Mouse (Mus musculus): ENCODE data around the gene Slc39a11. TPM values are rescaled to one million over a fixed set of nuclear protein-coding genes. Genes with fewer than 3 reads are reported as not detected.
A peak's percentile ranks its signal among the peaks of the same experiment; 100 is the strongest.

Gene Slc39a11
- polyA plus RNA-seq, 1 experiment from 2014 or later: 21.8 TPM

- DNase-seq (peak; percentile 20), ATAC-seq (ENCODE audit: insufficient read depth) (no peak)
- H3K4me3 ChIP-seq (ENCODE audit: low read depth, low read length): no peak overlapping the region
- peaks cover 12% of the 10 kb centered on the region for H3K4me1 ChIP-seq (ENCODE audit: insufficient read depth)
- peaks cover 48% of the 10 kb centered on the region for H3K36me3 ChIP-seq (ENCODE audit: insufficient read depth)
- 73% methylated on average over 2 of the region's 2 CpGs for WGBS
- no peaks in the 10 kb centered on the region for H3K9me3 ChIP-seq (ENCODE audit: low read depth, low read length)
- H3K4me2 ChIP-seq: no peak overlapping the region
- H3K9ac ChIP-seq: no peak overlapping the region
- no peak for TF ChIP-seq CTCF (IDR thresholded peaks at IDR 0.05; ENCODE audit: low read depth)
- H3K27ac ChIP-seq (ENCODE audit: low read depth): no peak overlapping the region
- H3K27me3 ChIP-seq (ENCODE audit: insufficient read depth, low read length): no peaks in the 10 kb centered on the region
These were observed 37.2 kb upstream of the Slc39a11 start for GRCm38 (mm10) chr11:113687031-113687430.

GRCm38 (mm10) chr11:113684707-113685426 lies 35.0 kb upstream of the Slc39a11 start:
- no peak for TF ChIP-seq CTCF (IDR thresholded peaks at IDR 0.05; ENCODE audit: low read depth)
- Histone ChIP-seq H3K4me3 (ENCODE audit: low read depth, low read length) (peak overlapping the region; percentile 93), H3K9ac (peak overlapping the region; percentile 87), H3K36me3 (ENCODE audit: insufficient read depth) (peaks cover 33% of the 10 kb centered on the region), H3K4me2 (peak overlapping the region; percentile 70), H3K27ac (ENCODE audit: low read depth) (0 out of 2 replicates have a peak overlapping the region, but pooled peaks have one; percentile 97), H3K27me3 (ENCODE audit: insufficient read depth, low read length) (no peaks in the 10 kb centered on the region), H3K9me3 (ENCODE audit: low read depth, low read length) (no peaks in the 10 kb centered on the region), H3K4me1 (ENCODE audit: insufficient read depth) (peaks cover 16% of the 10 kb centered on the region)
- DNase-seq: no peak
- no peak for ATAC-seq (ENCODE audit: insufficient read depth)
- WGBS: 39% methylated on average over 25 of the region's 25 CpGs

DNA sequence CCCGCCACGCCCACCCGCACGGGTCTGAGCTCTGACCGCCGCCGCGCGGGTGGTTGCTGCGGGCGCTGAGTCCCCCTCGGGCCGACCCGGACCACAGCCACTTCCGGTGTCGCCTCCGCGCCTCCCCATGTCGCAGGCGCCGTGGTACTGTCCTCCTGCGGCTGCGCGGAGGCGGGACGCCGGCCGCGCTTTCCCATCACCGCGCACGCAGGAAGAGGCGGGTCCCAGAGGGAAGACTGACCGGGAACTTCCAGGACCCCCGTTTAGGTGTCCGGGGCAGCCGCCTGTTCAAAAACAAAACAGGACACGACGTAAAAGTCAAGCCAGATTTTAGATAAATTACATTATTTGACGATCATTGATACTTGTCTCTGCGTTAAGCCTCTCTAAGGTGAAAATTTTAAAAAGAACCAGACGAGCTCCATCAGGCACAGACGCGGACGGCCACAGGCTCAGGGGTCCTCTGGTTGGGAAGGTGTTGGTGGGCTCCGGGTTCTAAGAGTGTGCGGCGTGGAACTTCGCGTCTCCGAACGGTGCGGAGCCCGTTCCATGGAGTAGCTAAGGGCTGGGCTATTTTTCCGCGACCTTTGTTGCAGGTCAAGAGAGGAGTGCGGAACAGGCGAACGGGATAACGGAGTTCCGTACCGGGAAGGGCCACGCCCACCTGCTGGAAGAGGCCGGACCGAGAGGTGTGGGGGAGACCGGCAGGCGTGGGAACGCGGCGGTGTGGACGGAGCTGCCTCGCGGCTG lies 34.3 kb upstream of the Slc39a11 start, which contains the start of the genes Fam104a and D11Wsu47e:
Gene Fam104a (minus strand): TSS at position 199 of the 750 bp plus-strand sequence.
Gene D11Wsu47e (plus strand): TSS at position 456 of the 750 bp plus-strand sequence.
- Histone ChIP-seq H3K9ac (peak within 1 kb of the TSS; percentile 87), H3K9me3 (ENCODE audit: low read depth, low read length) (no peaks in the 10 kb centered on the region), H3K27ac (ENCODE audit: low read depth) (peak within 1 kb of the TSS; percentile 97), H3K36me3 (ENCODE audit: insufficient read depth) (peaks cover 25% of the 10 kb centered on the region), H3K4me2 (peak within 1 kb of the TSS; percentile 70), H3K27me3 (ENCODE audit: insufficient read depth, low read length) (no peaks in the 10 kb centered on the region), H3K4me1 (ENCODE audit: insufficient read depth) (peaks cover 16% of the 10 kb centered on the region), H3K4me3 (ENCODE audit: low read depth, low read length) (peak within 1 kb of the TSS; percentile 93)
- no peak for TF ChIP-seq CTCF (IDR thresholded peaks at IDR 0.05; ENCODE audit: low read depth)
- DNase-seq (peak; percentile 98), ATAC-seq (ENCODE audit: insufficient read depth) (peak; percentile 96)
- under 1% methylated on average over 73 of the region's 73 CpGs for WGBS

DNA sequence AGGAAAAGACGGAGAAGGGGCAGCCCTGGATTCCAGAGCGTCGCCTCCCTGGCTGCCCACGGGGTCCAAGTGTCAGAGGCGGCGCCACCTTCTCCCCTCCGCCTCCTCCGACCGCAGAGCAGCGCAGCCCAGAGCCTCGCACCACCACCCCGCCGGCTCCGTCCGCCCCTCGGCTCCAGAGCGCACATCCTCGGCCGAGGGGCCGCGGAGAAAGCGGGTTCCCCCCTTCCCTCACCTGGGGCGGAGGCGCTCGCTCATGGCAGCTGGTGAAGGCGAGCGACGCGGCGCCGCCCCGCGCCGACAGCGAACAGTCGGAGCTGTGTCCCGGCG lies 33.7 kb upstream of the Slc39a11 start:
- under 1% methylated on average over 38 of the region's 38 CpGs for WGBS

DNA sequence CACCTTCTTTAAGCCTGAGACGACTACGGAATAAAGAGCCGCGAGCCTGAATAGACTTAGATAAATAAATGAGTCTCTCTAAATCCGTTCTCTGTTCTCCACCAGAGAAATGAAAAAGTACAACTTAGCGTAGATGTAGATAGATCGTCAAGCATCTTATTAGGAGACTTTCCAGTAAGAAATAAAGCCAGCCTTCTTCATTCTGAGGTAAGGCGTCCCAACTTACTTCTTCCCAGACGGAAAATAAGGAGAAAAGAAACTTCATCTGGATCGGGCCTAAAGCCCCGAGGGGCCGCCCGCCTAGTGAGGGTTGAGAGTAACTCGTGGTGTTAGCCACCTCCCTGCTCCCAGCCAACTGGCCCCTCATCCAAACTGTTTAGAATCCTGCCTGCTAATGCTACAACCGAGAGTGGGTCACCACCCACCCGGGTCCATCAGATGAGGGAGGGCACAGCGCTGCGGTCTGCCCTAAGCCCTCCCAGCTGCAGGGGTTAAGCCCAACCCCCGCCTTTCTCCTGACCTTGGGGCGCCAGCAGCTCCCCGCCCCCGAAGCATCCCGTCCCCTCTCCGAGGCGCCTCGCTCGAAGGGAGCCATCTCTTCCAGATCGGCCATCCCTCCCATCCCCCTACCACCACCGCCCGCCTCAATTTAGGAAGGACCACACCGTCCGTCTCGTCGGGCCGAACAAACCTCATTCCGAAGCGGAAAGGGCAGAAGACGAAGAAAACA lies 33.2 kb upstream of the Slc39a11 start:
- peak overlapping the region; percentile 70 for H3K4me2 ChIP-seq
- ATAC-seq (ENCODE audit: insufficient read depth): peak; percentile 48
- no peaks in the 10 kb centered on the region for H3K9me3 ChIP-seq (ENCODE audit: low read depth, low read length)
- no peaks in the 10 kb centered on the region for H3K27me3 ChIP-seq (ENCODE audit: insufficient read depth, low read length)
- peak overlapping the region; percentile 97 for H3K27ac ChIP-seq (ENCODE audit: low read depth)
- TF ChIP-seq CTCF (IDR thresholded peaks at IDR 0.05; ENCODE audit: low read depth): no peak
- H3K9ac ChIP-seq: peak overlapping the region; percentile 87
- under 1% methylated on average over 38 of the region's 38 CpGs for WGBS
- peak overlapping the region; percentile 93 for H3K4me3 ChIP-seq (ENCODE audit: low read depth, low read length)
- peak; percentile 68 for DNase-seq
- peaks cover 16% of the 10 kb centered on the region for H3K4me1 ChIP-seq (ENCODE audit: insufficient read depth)
- peaks cover 15% of the 10 kb centered on the region for H3K36me3 ChIP-seq (ENCODE audit: insufficient read depth)

More for the DNA sequence above, 33.7 kb upstream of the Slc39a11 start:
- no peak; the same call in 1 of the 2 replicates for ATAC-seq (ENCODE audit: insufficient read depth)
- no peaks in the 10 kb centered on the region for H3K9me3 ChIP-seq (ENCODE audit: low read depth, low read length)
- H3K36me3 ChIP-seq (ENCODE audit: insufficient read depth): peaks cover 20% of the 10 kb centered on the region
- H3K27ac ChIP-seq (ENCODE audit: low read depth): peak overlapping the region; percentile 97
- H3K9ac ChIP-seq: peak overlapping the region; percentile 87
- DNase-seq: no peak
- TF ChIP-seq CTCF (IDR thresholded peaks at IDR 0.05; ENCODE audit: low read depth): no peak
- H3K27me3 ChIP-seq (ENCODE audit: insufficient read depth, low read length): no peaks in the 10 kb centered on the region
- peaks cover 16% of the 10 kb centered on the region for H3K4me1 ChIP-seq (ENCODE audit: insufficient read depth)
- H3K4me2 ChIP-seq: peak overlapping the region; percentile 70
- peak overlapping the region; percentile 93 for H3K4me3 ChIP-seq (ENCODE audit: low read depth, low read length)

GRCm38 (mm10) chr11:113681979-113682378 lies 32.1 kb upstream of the Slc39a11 start:
- H3K4me3 ChIP-seq (ENCODE audit: low read depth, low read length): peak overlapping the region; percentile 93
- no peaks in the 10 kb centered on the region for H3K9me3 ChIP-seq (ENCODE audit: low read depth, low read length)
- H3K36me3 ChIP-seq (ENCODE audit: insufficient read depth): peaks cover 10% of the 10 kb centered on the region; the same call in 1 of the 2 replicates
- peak; percentile 39 for DNase-seq
- peak overlapping the region; percentile 70 for H3K4me2 ChIP-seq
- no peak for ATAC-seq (ENCODE audit: insufficient read depth)
- H3K9ac ChIP-seq: no peak overlapping the region
- H3K4me1 ChIP-seq (ENCODE audit: insufficient read depth): peaks cover 16% of the 10 kb centered on the region
- no peaks in the 10 kb centered on the region for H3K27me3 ChIP-seq (ENCODE audit: insufficient read depth, low read length)
- H3K27ac ChIP-seq (ENCODE audit: low read depth): peak overlapping the region; percentile 24; the same call in 1 of the 2 replicates
- no peak for TF ChIP-seq CTCF (IDR thresholded peaks at IDR 0.05; ENCODE audit: low read depth)

Data from lung, embryonic 14.5 days (tissue).